Mouse (Mus musculus) left cerebral cortex, adult 18-20 months (tissue): ENCODE results near the gene Psd4. TPM values are rescaled to one million over a fixed set of nuclear protein-coding genes. Genes with fewer than 3 reads are reported as not detected.

Source experiments
- DNase-seq, 2 experiments: peaks; one replicate each; pipeline ENCODE4 v3.0.0; 2021 to 2022; ENCODE audit warnings: low spot score in 2 of 2, mixed read lengths in 1 of 2
- long read RNA-seq, 2 experiments: library from polyadenylated mRNA; stranded (forward); transcript quantifications; one replicate each; pipeline ENCODE4 v2.0.0; 2021
- total RNA-seq, 2 experiments: library from RNA; stranded (reverse); gene quantifications; 2 replicates each; pipeline ENCODE4 v1.2.3; 2021

Psd4 gene
- total RNA-seq = 1 to 10 TPM in 1 of 2 experiments, under 1 TPM in 1; 0.56 to 1.0 TPM
- long read RNA-seq, experiment 1, partial matches to known transcripts = 0 of 1 reads
- long read RNA-seq, experiment 1, other reads (novel, unspliced or antisense) = 1 of 1 reads
- long read RNA-seq, experiment 2, partial matches to known transcripts = 0 of 1 reads
- long read RNA-seq, experiment 2, other reads (novel, unspliced or antisense) = 1 of 1 reads

- peak in 1 of 2 experiments; percentile 6 for DNase-seq
Measured at GRCm38 (mm10) chr2:24367030-24367894, at the start of gene Psd4. Psd4 (plus strand) TSS chr2:24367580.

GRCm38 (mm10) chr2:24317919-24318598 lies 49.3 kb upstream of the Psd4 start:
- no peak for DNase-seq

- no peak for DNase-seq
Measured at GRCm38 (mm10) chr2:24335333-24335732, 32.0 kb upstream of the Psd4 start.

GRCm38 (mm10) chr2:24336545-24336944 lies 30.8 kb upstream of the Psd4 start, which contains the start of gene Il1rn:
Il1rn (plus strand) TSS chr2:24336853.
- no peak for DNase-seq

GRCm38 (mm10) chr2:24341395-24341885 lies 25.9 kb upstream of the Psd4 start:
- no peak for DNase-seq

GRCm38 (mm10) chr2:24344619-24345018 lies 22.8 kb upstream of the Psd4 start:
- DNase-seq = no peak

- no peak for DNase-seq
Measured at GRCm38 (mm10) chr2:24345056-24345455, 22.3 kb upstream of the Psd4 start.

- DNase-seq = no peak
Measured at GRCm38 (mm10) chr2:24347926-24348325, 19.5 kb upstream of the Psd4 start.

- DNase-seq = no peak
Measured at GRCm38 (mm10) chr2:24351159-24351558, 16.2 kb upstream of the Psd4 start.

GRCm38 (mm10) chr2:24353042-24353441 lies 14.3 kb upstream of the Psd4 start:
- no peak for DNase-seq

- peak; percentile 28 to 35 for DNase-seq
Measured at GRCm38 (mm10) chr2:24357642-24358041, 9.7 kb upstream of the Psd4 start.

- DNase-seq = no peak
Measured at GRCm38 (mm10) chr2:24359347-24359746, 8.0 kb upstream of the Psd4 start.

- DNase-seq = no peak
Measured at GRCm38 (mm10) chr2:24363818-24364217, 3.6 kb upstream of the Psd4 start.

GRCm38 (mm10) chr2:24366214-24366975 lies 985 bp upstream of the Psd4 start:
- no peak for DNase-seq

GRCm38 (mm10) chr2:24367895-24368261 lies 498 bp downstream of the Psd4 start:
- DNase-seq = no peak

GRCm38 (mm10) chr2:24378747-24379450 lies 11.5 kb downstream of the Psd4 start:
- no peak for DNase-seq

- no peak for DNase-seq
Measured at GRCm38 (mm10) chr2:24382456-24383230, 15.3 kb downstream of the Psd4 start.

GRCm38 (mm10) chr2:24383636-24384035 lies 16.3 kb downstream of the Psd4 start:
- no peak for DNase-seq

GRCm38 (mm10) chr2:24384393-24384792 lies 17.0 kb downstream of the Psd4 start:
- no peak for DNase-seq
